Mouse (Mus musculus): ENCODE data around the gene Bicc1.

Bicc1 gene

DNA sequence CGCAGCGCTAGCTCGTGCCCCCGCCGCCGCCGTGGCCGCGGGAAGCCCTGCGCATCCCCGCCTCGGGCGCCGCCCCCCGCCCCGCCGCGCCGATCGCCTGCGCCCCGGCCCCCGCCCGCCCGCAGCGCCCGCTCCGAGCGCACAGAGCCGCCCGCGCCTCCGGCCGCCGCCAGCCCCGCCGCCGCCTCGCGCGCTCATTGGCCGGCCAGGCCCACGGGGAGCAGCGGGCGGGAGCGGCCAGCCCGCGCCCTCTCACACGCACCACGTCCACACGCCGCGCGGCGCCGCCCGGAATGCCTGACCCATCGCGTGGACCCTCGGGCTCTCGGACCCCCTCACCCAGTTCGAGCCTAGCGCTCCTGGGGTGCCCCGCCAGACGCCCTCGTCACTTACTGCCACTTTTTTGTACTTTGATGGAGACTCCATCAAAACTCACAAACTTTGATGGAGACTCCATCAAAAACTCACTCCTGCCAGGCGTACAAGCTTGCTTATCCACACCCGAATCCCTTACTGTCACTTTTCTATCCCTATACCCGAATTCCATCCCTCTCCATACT is at the start of gene Bicc1:
Gene Bicc1 (minus strand): TSS at position 25 of the 560 bp plus-strand sequence.
- in situ Hi-C loops (cut with MseI, MboI) = no loop called here

DNA sequence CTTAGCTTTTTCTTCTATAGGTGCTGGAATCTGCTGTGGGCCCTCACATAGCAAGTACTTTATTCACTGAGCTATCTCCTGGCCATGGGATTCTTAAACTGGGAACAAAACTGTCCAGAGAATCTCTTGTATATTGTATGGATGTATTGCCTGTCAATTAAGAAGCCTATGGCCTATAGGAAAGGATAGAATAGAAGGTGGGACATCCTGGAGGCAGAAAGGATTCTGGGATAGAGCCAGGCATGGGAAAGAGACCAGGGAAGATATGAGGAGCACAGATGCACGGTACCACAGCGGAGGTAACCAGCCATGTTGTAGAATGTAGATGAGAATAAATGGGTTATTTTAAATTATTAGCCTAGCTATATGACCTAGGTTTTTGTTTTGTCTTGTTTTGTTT is 42.0 kb upstream of the Bicc1 start:
- in situ Hi-C loops (cut with MseI, MboI) = loop anchor here (25.0 kb wide), 1 partner anchor 239 kb away; no protein-coding TSS in a partner anchor

DNA sequence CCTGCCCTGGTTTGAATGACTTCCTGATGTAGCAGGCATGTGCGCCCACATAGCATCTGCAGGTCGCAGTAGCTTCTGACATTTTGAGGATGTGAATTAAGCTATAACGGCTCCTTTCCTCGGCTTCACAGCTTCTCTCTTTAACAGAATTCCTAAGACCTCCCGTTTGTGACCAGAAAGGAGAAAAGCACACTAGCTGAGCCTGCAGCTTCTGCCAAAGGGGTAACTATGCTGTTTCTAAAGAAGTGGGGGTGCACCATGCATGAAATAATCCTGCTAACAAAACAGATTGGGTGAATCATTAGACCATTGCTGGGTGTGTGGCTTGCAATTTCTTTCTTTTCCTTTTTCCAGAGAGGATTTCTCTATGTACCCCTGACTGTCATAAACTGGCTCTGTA is 41.5 kb upstream of the Bicc1 start:
- in situ Hi-C loops (cut with MseI, MboI) = loop anchor here (25.0 kb wide), 1 partner anchor 239 kb away; no protein-coding TSS in a partner anchor

DNA sequence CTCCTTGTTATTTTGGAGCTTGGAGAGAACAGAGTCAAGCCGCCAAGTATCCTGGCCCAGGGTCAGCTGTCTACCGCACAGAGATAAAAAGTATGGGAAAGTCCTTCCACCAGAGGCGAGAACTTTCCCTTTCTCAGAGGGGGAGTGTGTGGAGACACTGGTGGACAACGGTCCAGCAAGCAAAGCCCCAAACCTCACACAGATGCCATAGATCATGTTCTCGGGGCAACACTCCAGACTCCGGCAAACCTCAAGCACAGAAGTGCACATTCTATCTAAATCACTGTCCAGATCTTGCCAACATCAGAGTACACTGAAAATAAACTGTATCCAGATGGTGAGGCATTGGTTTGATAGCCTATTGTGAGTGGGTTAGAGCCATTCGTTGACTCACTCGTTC is 39.2 kb upstream of the Bicc1 start:
- in situ Hi-C loops (cut with MseI, MboI) = no loop called here

DNA sequence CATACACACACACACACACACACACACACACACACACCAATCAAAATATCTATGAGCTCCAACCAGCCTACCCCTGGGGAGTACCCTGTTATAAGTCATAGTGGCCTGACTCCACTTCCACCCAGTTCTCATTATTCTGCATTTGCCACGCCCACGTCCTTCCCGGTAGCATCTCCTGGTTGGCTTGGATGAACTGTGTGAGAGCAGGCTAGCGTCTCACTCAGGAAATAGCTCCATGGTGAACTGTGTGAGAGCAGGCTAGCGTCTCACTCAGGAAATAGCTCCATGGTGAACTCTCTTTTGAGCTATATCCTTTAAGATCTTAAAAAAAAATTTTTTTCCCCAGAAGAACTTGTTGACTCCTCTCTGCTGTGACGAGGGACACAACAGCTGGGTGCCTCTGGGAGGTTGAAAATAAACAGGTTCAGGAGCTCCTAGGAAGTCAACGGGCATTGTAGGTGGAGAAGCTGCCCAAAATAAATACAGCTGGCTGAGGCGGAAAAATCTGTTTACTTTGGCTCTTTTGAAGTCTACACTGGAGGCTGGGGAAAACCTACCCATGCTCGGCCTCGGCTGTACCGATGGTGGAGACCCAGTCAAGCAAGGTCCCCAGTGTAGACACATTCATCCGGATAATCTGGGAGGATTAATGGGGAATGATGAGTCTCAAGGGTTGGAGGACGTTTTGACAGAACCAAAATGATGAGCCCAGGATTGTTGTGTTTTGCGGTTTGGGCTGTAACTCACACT is 37.7 kb upstream of the Bicc1 start:
- in situ Hi-C loops (cut with MseI, MboI) = no loop called here

DNA sequence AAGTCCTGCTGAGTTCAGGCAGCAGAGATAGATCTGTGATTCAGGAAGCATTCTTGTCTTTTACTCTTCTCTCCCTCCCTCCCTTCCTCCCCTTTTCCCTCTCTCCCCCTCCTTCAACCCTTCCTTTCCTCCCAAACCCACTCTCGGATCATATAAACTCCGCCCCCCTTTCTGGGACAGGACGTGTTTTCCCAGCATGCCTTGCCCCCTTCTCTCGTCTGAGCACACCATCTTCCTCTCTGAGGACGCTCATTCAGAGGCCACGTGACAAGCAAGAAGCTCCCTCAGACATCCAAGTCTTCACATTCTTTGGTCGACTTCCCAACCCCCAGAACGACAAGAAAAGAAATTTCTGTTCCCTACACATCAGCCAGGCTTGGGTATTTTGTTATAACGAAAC is 36.0 kb upstream of the Bicc1 start:
- in situ Hi-C loops (cut with MseI, MboI) = no loop called here

DNA sequence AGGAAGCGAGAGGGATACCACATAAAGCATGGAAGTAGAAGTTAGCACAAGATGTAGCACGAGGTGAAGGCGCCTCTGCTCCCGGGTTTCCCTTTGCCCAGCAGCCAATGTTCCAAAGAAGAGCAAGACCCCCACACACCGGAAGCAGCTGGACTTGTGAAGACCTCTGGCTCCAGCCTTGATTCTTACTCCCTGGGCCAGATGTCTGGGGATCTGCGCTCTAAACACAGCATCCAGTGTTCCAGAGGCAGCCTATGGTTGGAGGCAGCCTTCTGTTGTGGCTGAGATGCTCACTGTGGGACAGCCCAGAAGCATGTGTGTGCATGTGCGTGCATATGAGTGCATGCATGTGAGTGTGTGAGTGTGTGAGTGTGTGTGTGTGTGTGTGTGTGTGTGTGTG is 35.2 kb upstream of the Bicc1 start:
- in situ Hi-C loops (cut with MseI, MboI) = no loop called here

DNA sequence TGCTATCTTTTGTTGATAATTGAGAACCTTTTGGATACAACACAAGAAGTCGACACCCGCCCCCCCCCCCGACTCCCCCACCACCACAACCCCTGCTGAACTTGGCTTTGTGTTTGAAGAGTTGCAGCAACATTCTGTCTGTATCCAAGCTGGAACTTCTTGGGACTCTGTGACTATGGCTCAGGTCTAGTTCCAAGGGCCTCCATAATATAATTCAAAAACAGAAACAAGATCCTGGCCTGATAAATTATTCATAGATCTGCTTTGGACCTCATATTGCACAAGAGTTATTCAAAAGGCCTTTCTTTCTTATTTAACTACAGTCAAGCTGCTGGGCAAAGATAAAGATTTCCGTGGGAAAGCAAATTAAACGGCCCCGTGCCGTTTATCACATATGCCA is 33.8 kb upstream of the Bicc1 start:
- in situ Hi-C loops (cut with MseI, MboI) = no loop called here

DNA sequence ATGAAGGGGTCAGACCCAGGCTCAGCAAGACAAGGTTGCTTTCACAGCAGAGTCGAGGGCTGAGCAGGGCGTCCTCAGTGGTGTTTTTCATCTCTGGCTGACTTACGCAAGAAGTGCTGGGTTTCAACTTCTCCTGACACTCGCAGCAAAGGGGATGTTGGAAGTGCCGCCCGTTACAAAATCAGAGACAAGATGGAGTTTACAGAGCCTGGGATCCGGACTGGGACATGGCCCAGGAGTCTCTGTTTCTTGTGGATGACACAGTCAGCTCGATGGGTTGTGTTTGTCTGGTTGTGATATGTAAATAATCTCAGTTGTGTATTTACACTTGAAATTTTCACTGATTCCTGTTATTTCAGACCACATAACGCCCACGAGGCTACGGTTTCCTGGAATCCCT is 33.4 kb upstream of the Bicc1 start:
- in situ Hi-C loops (cut with MseI, MboI) = no loop called here

DNA sequence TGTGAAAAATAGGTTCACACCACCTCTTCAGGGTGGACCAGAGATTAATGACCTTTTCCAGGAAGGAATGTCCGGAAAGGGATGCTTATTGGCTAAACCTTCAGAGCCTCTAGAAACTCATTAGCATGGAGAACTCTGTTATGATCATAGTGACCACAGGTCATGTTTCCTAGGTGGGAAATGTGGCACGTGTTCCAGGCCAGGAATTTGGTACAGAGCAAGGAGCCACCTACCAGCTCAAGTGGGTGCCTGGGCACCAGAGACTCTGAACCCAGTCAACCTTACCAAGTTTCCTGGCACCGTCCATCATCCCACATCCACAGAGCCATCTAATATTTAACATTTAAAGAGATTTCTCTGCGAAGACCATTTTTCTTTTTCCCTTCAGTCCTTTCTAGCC is 29.2 kb upstream of the Bicc1 start:
- in situ Hi-C loops (cut with MseI, MboI) = no loop called here

DNA sequence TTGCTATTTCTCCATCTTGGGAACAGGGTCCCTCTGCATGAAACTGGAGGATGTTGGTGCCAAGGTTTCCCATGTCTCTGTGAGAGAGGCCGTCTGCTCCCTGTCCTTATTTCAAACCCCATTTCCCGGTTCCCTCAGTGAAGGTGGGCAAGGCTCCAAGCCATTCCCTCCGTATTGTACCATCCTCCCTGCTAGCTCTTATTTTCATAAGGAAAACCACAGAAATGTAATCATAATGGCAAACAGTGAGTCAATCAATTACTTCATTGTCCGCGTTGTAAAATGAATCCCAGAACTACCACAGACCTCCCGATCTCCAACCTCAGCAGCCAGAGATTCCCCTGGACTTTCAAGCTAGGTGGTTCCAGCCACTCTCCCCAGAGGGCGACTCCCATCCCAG is 25.6 kb upstream of the Bicc1 start:
- in situ Hi-C loops (cut with MseI, MboI) = no loop called here

DNA sequence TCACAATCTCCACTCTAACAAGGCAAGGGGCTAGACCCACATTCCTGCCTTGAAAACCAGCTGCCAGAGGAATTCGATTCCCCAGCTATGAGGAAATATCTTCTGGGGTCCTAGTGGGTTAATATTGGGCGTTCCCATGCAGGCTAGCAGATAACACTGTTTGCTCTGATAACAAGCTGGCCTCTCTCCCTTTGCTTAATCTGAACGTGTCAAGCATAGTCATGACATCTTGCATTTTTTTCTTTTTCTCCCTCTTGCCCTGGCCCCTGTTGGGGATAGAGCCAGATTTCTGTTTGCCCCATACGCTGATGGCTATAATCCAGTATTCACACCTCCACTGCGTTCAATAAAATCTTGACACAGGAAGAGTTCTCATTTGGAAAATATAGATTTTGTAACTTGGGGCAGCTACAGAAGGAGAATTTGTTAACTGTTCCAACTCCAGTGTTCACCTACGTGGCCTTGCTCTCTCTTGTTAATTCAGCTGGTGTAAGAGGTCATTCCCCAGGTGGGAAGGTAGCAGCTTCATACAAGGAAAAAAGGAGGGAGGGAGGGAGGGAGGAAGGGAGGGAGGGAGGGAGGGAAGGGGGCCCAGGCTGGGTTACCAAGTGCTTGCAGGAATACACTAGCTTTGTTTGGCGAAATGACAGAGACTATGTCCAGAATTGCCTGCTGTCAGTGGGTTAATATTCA is 24.0 kb upstream of the Bicc1 start:
- in situ Hi-C loops (cut with MseI, MboI) = no loop called here

DNA sequence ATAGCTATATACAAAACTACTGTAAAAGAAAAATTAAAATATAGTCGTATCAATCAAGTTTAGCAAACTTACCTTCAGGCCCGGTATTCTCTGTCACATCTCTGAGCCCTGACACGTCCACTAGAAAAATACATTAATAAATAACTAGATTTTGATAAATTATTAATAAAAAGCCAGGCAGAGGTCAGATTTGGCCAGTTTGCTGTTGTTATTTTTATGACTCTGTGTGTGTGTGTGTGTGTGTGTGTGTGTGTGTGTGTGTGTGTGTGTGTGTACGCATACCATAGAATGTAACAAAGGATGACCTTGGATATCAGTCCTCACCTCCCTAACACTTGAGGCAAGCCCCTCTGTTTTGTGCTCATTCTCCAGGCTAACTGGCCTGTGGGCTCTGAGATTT is 22.4 kb upstream of the Bicc1 start:
- in situ Hi-C loops (cut with MseI, MboI) = no loop called here

DNA sequence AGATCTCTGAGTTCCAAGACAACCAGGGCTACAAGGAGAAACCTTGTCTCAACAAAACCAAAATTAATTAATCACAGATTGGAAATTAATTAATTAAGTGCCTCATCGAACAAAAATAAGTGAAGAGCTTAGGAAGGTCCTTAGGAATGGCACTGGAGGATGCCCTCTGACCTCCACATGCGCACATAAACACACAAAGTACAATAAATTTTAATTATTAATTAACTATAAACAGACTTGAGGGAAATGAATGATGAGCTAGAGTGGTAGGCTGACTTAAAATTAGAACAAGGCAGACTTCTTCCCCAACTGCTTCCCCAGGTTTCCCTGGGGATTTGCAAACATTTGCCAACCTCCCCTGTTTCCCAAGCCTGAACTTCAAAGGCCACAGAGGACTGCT is 21.6 kb upstream of the Bicc1 start:
- in situ Hi-C loops (cut with MseI, MboI) = no loop called here

DNA sequence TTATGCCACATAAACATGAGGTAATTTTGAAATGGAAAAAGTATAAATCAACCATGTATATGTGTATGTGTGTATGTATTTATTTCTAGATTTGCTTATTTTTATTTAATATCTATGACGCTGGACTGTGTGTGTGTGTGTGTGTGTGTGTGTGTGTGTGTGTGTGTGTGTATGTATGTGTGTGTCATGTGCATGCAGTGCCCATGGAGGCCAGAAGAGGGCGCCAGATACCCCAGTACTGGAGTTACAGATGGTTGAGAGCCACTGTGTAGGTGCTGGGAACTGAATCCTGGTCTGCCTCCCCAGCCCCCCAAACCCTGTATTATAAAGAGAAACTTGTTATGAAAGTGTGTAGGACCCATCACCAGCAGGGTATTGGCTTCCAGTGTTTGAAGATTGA is 20.6 kb upstream of the Bicc1 start:
- in situ Hi-C loops (cut with MseI, MboI) = no loop called here

DNA sequence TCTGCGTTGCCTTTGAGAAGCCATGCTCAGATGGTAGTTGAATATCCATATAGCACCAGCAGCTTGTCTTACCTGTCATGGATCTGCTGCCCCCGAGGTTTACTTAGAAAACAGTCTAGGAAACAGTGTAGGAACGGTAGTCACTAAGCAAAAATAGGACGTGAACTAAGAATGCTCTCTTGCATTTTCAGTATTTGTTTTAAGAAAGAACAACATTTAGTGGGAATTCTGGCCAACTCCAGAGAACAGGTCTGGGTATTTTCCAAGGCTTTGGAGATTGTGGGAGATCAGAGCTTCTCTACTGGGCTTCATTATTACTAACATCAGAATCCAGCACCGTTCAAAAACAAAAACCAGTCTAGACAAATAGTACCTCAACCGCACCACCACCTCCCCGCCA is 17.7 kb upstream of the Bicc1 start:
- in situ Hi-C loops (cut with MseI, MboI) = no loop called here

DNA sequence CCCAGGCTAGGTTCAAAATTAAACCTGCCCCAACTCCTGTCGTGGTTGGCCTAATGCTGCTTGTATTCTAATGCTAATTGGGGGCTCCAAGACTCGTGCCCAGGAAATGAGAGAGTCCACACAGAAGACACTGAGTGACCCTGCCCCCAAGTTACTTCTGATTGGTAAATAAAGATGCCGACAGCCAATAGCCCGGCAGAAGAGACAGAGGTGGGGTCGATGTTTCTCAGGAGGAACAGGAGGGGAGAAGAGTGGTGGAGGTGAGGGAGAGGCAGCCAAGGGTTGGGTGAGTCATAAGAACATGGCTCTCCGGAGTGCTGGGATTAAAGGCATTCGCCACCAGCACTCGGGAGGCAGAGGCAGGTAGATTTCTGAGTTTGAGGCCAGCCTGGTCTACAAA is 16.8 kb upstream of the Bicc1 start:
- in situ Hi-C loops (cut with MseI, MboI) = no loop called here

DNA sequence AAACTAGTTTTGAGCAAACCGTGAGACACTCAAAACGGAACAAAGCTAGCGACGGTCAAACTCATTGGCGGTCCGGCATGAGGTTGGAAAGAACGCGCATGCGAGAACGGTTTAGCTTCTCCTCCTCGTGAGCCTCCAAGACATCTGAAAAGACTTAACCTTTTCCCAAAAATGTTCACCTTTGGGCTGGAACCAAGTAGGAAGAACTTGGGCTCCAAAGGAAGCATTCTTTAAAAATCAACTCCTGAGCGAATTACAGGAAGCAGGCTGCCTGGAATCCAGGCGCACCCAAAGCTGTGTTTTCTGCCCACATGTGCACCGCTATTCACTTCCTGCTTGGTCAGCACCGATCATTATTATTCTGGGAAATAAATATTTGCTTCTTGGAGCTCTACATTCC is 15.8 kb upstream of the Bicc1 start:
- in situ Hi-C loops (cut with MseI, MboI) = no loop called here

DNA sequence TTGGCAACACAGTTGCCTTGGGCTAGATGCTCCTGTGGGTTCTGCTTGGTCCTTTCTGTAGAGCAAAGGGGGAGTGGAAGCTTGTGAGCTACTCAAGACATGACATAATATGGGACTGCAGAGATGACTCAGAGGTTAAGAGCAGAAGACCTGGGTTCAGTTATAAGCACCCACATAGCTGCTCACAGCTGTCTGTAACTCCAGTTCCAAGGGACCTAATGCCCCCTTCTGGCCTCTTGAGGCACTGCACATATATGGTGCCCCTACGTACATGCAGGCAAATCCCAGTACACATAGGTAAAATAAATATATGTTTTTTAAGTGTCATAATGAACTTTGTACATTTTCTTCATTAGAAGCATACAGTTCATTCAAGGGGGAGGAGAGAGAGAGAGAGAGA is 11.9 kb upstream of the Bicc1 start:
- in situ Hi-C loops (cut with MseI, MboI) = no loop called here

DNA sequence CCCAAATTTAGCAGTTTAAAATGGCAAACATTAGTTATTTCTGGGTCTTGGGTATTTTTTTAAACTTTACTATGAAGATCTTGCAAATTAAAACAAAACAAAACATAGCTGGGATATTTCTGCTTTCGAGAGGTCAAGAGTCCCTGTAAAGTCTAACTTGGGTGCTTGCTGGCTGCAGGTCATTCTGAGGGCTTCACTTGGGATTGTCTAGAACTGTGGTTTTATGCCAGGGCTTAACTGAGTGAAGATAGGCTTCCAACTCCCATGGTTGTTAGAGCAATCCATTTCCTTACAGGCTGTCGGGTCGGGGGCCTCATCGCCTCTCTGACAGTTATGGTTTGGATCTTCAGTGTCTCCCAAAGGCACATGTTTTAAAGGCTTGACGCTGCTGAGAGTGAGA is 11.3 kb upstream of the Bicc1 start:
- in situ Hi-C loops (cut with MseI, MboI) = no loop called here

DNA sequence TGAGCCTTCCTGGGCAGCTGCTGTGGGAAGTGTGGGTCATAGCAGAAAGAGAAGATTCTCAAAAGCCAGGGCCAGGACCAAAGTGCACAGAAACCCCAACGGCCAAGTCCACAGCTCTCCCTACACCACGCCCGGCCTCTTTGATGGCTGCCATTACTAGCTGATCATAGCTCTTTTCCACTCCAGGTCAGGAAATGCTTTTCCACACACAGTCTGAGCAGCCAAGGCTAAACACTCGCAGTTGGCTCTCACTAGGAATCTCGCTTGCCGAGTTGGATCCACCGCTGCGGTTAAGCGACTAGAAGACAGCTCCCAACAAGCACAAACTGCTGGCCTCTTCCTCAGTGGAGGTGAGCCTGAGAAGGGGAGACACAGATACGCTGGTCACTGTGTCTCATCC is 10.3 kb upstream of the Bicc1 start:
- in situ Hi-C loops (cut with MseI, MboI) = no loop called here

DNA sequence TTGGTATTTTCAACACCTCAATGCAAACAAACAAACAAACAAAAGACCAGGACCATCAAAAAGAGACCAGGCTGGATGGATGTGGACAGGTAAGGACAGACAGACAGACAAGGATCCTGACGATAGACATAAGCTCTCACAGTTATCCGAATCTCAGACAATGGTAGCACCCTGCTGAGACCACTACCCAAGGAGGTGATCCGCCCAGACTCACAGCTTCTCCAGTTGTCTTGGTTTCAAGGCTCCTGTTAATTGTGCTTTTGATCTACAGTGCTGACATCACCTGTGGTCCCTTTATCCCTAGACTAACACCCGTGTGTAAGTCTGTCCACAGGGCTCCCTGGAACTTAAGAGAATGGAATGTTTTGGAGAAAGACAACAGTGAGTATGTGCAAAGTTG is 9.7 kb upstream of the Bicc1 start:
- in situ Hi-C loops (cut with MseI, MboI) = no loop called here

DNA sequence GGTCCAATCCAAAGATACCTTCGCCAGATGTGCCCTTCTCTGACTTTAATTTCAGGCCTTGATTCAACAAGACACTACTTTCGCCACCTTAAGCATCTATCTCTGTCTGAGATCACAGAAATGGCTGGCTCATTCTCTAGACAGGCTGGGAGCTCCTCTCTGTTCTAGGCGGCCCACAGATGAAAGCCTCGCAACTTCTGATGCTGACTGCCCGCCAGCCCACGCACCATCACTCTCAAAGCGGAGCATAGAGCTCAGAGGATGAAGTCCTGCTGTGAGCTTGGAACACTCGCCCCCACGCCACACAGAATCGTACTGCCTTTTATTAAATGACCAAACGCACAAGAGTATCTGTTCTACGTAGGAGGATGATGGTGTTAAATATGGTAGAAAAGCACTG is 949 bp upstream of the Bicc1 start:
- in situ Hi-C loops (cut with MseI, MboI) = no loop called here
